Mouse (Mus musculus): Measurements from ENCODE around the gene Ndrg2.

- TF ChIP-seq GATA1 (IDR thresholded peaks at IDR 0.05; ENCODE audit: borderline replicate concordance, low read length), result no peak
- no peak for TF ChIP-seq FLI1 (IDR thresholded peaks at IDR 0.05; ENCODE audit: low read length)
These were observed at the start of gene Ndrg2 for GRCm38 (mm10) chr14:51913960-51914762.
